Mouse (Mus musculus) myocyte (in vitro differentiated cells): ENCODE results near the gene Fam83b.

Source experiments
- CEBPB ChIP-seq: IDR thresholded peaks from 2 replicates; pipeline ENCODE4 v1.6.1; 2011; ENCODE audit warnings: mild to moderate bottlenecking, moderate library complexity; ENCODE audit not compliant: poor library complexity, insufficient read depth, severe bottlenecking
- E2F4 ChIP-seq: IDR thresholded peaks from one replicate; pipeline ENCODE4 v1.6.1; 2011; ENCODE audit warnings: mild to moderate bottlenecking, control low read depth, moderate library complexity; ENCODE audit not compliant: insufficient read depth
- MAX ChIP-seq: IDR thresholded peaks from one replicate; pipeline ENCODE4 v1.6.1; 2011; ENCODE audit warnings: low read depth, mild to moderate bottlenecking, control low read depth
- POLR2A ChIP-seq: IDR thresholded peaks from one replicate; pipeline ENCODE4 v1.6.1; 2011; ENCODE audit warnings: low read depth, mild to moderate bottlenecking, control low read depth, moderate library complexity; ENCODE audit not compliant: insufficient read length
- POLR2AphosphoS2 ChIP-seq: IDR thresholded peaks from one replicate; pipeline ENCODE4 v1.6.1; 2011; ENCODE audit warnings: low read depth, control low read depth; ENCODE audit not compliant: insufficient read length
- REST ChIP-seq: IDR thresholded peaks from one replicate; pipeline ENCODE4 v1.6.1; 2011; ENCODE audit warnings: mild to moderate bottlenecking, control low read depth, moderate library complexity; ENCODE audit not compliant: insufficient read depth, insufficient read length
- TCF12 ChIP-seq: IDR thresholded peaks from one replicate; pipeline ENCODE4 v1.6.1; 2011; ENCODE audit warnings: mild to moderate bottlenecking, control low read depth; ENCODE audit not compliant: poor library complexity, insufficient read depth, severe bottlenecking
- TCF3 ChIP-seq: IDR thresholded peaks from one replicate; pipeline ENCODE4 v1.6.1; 2011; ENCODE audit warnings: low read depth, control low read depth; ENCODE audit not compliant: insufficient read length
- USF1 ChIP-seq: IDR thresholded peaks from one replicate; pipeline ENCODE4 v1.6.1; 2011; ENCODE audit warnings: low read depth, mild to moderate bottlenecking, control low read depth, moderate library complexity

DNA sequence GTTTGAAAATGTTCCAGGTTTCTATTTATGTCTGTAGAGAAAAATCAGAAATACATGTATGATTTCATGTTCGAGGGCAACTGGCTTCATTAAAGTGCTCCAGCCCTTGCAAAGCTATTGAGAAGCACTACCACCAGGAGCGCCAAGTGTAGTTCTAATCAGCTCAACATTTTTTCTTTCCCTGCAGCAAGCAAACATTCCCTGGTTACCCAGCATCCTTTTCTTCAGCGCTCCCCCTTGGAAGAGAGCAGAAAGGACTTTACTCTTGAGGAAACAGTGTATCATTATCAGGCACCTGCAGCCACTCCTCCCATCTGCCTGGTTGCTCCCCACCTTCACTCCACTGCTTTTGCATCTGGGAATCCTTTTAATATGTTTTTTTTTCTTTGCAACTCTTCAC lies 45.3 kb downstream of the Fam83b start:
- TF ChIP-seq E2F4, result no peak
- no peak for TF ChIP-seq POLR2A
- no peak for TF ChIP-seq TCF12
- TF ChIP-seq USF1, result no peak
- no peak for TF ChIP-seq CEBPB
- no peak for TF ChIP-seq POLR2AphosphoS2
- TF ChIP-seq MAX, result no peak
- TF ChIP-seq TCF3, result no peak
- TF ChIP-seq REST, result no peak
